1 mouse cellular context compared by ENCODE assay signal in genomic region chr11:103016930-103017329, GRCm38 (mm10).
TF ChIP-seq lines count a peak whose summit lies in the region.

No protein-coding gene starts in this region.

TF ChIP-seq in CH12.LX, 34 proteins besides CTCF, POLR2A, EP300 and RAD21 (continued from another document):
- TF ChIP-seq RCOR1 (conservative IDR thresholded peaks at IDR 0.05; ENCODE audit: low read depth, low read length) (0 out of 2 replicates have a peak, but pooled peaks have one; percentile 60), HCFC1 (IDR thresholded peaks at IDR 0.05; ENCODE audit: low read depth, low read length) (peak; percentile 81), MAX (IDR thresholded peaks at IDR 0.05; ENCODE audit: low read length) (peak; percentile 93), JUND (conservative IDR thresholded peaks at IDR 0.05; ENCODE audit: low read depth, low read length) (no peak), NELFE (IDR thresholded peaks at IDR 0.05; ENCODE audit: low read depth, low read length) (peak; percentile 81), KAT2A (IDR thresholded peaks at IDR 0.05; ENCODE audit: insufficient replicate concordance, low read length) (peak; percentile 80; the same call in 1 of the 2 replicates), ETS1 (conservative IDR thresholded peaks at IDR 0.05; ENCODE audit: low read depth, low read length) (peak; percentile 58), SIN3A (IDR thresholded peaks at IDR 0.05; ENCODE audit: low read length) (peak; percentile 95), MXI1 (IDR thresholded peaks at IDR 0.05; ENCODE audit: low read depth, low read length) (peak; percentile 96), ZKSCAN1 (IDR thresholded peaks at IDR 0.05; ENCODE audit: borderline replicate concordance, low read depth, low read length) (no peak; the same call in 1 of the 2 replicates), MYC (IDR thresholded peaks at IDR 0.05; ENCODE audit: low read depth, low read length) (peak; percentile 72; the same call in 1 of the 2 replicates), ZMIZ1 (IDR thresholded peaks at IDR 0.05; ENCODE audit: low read depth, low read length) (peak; percentile 94; the same call in 1 of the 2 replicates)
